Mouse (Mus musculus) right cerebral cortex, postnatal 14 days (tissue): ENCODE measurements around the gene Rnf186.
A peak's percentile ranks its signal among the peaks of the same experiment; 100 is the strongest.
"Not testable (repeated sequence)": the region's sequence is repeated elsewhere in the genome, so short reads cannot be mapped to it uniquely, and the experiment has no call there.

Experiments used
- DNase-seq: peaks from one replicate; pipeline ENCODE4 v3.0.0; 2022

Gene Rnf186

DNA sequence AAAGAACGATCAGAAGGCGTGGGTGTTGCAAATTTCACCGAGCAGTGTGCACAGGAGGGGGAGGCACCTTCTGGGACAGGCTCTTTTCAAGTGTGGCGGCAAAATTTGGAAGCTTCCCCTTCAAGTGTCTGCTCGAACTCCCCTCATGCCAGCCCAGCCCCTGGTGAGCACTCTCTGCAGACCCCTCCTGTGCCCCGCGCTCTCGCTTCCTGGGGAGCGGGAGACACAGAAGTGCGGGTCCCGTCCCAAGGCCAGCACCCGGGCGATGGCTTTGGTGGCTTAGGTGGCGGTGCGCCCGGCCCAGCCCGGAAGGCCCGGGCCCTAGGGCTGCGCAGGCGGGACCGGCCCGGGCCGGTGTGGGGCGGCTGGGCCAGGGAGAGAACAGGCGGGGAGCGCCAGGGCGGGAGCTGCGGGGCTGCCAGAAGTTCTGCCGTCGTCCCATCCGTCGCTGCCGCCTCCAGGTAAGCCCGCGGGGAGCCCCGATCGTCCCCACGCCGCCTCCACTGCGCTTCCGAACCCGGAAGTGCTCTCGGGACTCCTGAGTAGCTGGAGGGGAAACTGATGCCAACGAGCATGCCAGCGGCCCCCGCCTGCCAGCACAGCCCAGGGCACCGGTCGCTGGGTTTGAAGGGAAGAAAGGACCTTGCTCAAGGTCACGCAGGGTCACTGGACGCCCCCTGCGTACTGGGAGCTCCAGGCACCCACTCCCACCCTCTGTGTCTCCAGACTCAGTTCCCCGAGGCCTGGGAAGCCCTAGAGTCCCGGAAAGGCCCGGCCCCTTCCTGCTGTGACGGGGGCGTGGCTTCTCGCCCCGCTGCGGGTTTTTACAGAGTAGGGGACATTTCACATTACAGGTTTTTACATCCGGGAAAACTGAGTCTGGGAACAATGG is 6.2 kb downstream of the Rnf186 start, which contains the start of gene Tmco4:
Gene Tmco4 (plus strand): TSS at position 62 of the 892 bp plus-strand sequence.
- DNase-seq, result no peak

DNA sequence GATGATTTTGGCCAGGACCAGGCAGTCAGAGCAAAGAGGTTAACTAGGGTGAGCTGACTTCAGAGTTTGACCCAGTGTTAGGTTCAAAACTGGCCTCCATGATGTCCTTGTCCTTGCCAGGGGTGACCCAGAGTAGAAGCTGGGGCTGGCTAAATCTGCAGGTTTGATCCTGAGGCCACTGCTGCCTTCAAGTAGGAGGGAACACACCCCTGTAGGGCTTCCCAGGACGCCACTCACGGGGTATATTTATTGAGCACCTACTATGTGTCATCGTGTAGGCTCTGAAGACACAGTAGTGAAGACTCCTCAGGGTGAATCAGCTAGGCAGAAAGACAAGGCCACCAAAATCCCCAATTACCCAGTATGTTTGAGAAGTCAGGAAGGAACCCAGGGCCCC is 6.8 kb downstream of the Rnf186 start:
- no peak for DNase-seq

DNA sequence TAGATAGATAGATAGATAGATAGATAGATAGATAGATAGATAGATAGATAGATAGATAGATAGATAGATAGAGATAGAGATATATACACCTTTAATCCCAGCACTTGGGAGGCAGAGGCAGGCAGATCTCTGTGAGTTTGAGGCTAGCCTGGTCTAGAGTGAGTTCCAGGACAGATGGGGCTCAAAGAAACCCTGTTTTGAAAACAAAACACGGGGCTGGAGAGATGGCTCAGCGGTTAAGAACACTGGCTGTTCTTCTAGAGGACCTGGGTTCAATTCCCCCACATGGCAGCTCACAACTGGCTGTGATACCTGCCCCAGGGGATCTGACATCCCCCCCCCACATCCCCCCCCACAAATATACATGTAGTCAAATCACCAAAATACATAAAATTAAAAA is 7.6 kb downstream of the Rnf186 start:
- not testable (repeated sequence) for DNase-seq

- no peak for DNase-seq
These were observed 8.3 kb downstream of the Rnf186 start for GRCm38 (mm10) chr4:138975194-138975593.

DNA sequence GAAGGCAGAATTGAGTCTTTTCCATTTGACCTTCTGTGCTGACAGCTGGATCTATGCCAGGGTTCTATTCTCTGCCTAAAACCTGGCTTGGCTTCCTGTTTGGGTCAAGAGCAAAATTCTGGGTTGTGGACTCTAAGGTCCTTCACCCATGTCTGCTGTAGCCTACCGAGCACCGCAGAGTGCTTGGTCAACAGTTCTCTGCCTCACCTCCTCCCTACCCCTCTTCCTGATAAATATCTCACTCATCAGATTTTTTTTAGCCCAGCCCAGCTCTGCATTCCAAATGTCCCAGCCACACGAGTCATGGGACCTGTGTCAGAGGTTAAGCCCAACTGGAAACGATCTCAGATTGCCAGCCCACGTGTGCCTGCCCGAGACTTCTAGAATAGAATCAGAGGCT is 9.1 kb downstream of the Rnf186 start:
- no peak for DNase-seq

GRCm38 (mm10) chr4:138980021-138980420 is 13.1 kb downstream of the Rnf186 start:
- no peak for DNase-seq

DNA sequence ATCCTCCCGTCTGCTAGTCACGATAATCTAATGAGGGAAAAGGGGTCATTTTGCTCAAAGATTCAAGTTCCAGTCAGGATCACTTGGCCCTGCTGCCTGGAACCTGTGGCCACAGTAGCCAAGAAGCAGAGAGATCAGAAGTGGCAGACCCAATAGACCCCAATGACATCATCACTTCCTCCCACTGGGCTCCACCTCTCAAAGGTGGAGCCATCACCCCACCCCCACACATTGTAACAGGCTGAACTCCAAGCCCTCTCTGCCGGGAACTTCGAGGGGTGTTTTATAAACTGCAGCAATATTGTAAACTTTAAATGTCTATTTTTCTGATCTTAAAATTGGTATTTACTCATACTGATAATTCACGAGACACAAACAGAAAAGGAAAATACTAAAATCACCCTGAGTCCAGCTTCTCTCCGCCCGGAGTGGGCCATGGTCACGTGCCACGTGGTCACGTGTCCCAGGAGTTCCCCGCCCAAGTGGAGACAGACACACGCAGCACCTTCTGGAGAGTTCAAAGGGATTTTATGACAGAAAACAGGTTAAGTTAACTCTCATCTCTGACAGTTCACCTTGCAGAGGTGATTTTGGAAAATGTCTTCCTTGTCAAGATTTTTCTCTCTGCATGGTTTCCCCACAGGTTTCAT is 14.0 kb downstream of the Rnf186 start:
- no peak for DNase-seq

DNA sequence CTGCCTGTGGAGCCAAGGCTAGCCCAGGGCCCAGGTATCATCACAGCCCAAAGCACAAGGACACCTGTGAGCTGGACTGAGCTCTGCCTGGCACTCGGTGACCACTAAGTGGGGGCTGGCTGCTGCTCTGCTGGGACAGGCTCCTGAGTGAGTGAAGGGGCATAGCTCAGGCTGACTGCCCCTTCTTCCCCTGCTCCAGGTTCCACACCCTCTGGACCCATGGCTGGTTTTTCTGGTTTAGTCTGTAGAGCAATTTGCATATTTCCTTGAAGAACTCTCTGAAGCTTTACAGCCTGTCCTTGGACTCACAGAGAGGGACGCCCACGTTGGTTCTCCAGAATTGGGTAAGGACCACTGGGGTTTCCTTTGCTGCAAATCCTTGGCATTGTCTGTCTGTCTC is 16.5 kb downstream of the Rnf186 start:
- DNase-seq, result no peak

DNA sequence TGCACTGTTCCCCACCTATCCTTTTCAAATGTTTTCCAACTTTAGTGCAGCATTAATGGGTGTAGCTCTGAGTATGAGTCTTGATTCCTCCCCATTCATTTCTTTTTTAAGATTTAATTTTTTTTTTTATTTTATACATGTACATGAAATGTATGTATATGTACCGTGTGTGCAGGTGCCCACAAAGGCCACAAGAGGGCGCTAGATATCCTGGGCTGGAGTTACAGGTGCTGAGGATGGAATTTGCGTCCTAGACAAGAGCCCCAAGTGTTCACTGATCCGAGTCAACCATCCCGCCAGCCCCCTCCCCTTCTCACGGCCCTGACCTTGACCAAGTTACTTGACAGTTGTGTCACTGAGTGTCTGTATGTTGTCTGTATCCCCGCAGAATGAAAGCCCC is 17.8 kb downstream of the Rnf186 start:
- DNase-seq, result no peak

DNA sequence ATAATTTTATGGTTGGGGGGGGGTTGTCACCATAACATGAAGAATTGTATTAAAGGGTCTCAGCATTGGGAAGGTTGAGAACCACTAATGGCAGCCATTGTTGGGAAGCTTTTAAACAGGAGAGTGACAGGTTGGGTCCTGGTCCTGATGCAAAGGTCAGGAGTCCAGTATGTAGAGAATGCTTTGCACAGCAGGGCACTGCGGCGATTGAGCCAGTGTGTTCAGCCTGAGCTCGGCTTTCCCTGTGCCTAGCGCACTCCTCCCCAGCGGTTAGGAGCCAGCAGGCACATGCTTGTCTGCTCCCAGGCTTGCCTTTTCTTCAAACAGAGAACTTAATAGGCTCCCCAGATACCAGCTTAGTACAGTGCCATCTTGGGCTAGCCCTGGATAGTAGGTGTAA is 19.4 kb downstream of the Rnf186 start:
- DNase-seq, result no peak

- DNase-seq, result no peak
These were observed 27.5 kb downstream of the Rnf186 start for GRCm38 (mm10) chr4:138994389-138994788.

GRCm38 (mm10) chr4:138996410-138996809 is 29.5 kb downstream of the Rnf186 start:
- DNase-seq, result no peak

DNA sequence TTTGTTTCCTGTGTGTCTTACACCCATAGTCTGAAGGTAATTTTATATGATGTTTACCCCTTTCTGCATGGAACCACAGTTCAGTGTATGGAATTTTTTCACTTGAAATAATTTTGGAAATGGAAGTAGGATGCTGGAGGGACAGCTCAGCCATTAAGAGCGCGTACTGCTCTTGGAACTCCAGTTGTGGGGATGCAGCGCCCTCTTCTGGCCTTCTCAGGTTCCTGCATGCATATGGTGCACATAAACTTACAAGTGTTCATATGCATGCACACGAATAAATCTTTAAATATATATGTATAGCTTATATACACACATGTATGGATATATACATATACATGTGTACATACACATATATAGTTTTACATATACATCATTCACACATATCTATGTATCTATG is 30.2 kb downstream of the Rnf186 start:
- no peak for DNase-seq

DNA sequence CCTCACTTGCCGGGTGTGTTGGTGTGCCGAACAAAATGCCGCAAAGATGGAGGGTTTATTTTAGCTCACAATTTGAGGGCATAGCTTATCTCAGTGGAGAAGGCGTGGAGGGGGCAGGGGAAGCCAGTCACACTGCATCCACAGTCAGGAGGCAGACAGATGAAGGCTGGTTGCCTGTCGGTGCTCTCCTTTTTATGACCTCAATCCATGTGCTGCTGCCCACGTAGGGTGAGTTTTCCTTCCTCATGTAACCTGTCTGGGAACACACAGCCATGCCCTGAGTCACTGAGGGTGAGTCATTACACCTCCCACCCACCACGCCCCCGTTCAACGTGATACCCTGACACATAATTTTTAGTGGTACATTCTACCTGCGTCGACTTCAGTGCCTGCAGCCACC is 31.7 kb downstream of the Rnf186 start:
- no peak for DNase-seq

GRCm38 (mm10) chr4:139001026-139001425 is 34.1 kb downstream of the Rnf186 start:
- DNase-seq, result no peak

DNA sequence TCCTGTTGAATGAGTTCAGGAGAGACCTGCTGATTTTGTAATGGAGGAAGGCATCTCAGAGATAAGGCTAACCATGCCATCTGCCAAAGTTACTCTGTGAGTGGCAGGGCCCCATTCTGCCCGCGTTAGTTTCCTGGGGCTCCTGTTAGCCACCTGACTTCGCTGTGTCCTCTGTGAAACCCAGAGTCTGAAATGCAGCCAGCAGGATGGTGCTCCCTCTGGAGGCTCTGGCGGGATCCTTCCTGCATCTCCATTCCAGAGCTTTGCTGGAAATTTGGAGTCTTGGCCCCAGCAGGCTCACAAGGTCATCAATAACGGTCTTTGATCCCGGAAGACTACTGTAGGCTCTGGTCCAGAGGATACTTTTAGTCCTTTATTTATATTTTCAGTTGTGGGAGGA is 34.5 kb downstream of the Rnf186 start:
- peak; percentile 37 for DNase-seq

GRCm38 (mm10) chr4:139004067-139004466 is 37.2 kb downstream of the Rnf186 start:
- no peak for DNase-seq

- DNase-seq, result no peak
These were observed 38.3 kb downstream of the Rnf186 start for GRCm38 (mm10) chr4:139005214-139005613.

- no peak for DNase-seq
These were observed 40.4 kb downstream of the Rnf186 start for GRCm38 (mm10) chr4:139007353-139007752.

- no peak for DNase-seq
These were observed 41.1 kb downstream of the Rnf186 start for GRCm38 (mm10) chr4:139007981-139008536.

DNA sequence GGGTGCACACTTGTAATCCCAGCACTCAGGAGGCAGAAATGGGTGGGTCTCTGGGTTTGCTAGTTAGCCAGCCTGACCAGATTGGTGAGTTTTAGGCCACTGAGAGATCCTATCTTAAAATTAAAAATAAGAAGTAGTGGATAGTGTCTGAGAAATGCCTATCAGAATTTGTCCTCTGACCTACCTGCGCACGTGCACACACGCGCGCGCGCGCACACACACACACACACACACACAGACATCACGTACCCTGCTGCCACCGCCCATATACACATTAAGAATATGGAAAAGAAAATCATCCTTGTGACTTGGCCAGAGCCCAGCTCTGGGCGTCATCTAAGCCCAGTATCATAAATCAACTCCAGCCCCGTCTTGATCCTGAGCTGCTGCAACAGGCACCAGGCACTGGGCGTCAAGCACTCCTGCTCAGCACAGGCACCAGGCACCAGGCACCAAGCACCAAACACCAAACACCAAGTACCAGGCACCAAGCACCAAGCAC is 44.3 kb downstream of the Rnf186 start:
- DNase-seq, result no peak

DNA sequence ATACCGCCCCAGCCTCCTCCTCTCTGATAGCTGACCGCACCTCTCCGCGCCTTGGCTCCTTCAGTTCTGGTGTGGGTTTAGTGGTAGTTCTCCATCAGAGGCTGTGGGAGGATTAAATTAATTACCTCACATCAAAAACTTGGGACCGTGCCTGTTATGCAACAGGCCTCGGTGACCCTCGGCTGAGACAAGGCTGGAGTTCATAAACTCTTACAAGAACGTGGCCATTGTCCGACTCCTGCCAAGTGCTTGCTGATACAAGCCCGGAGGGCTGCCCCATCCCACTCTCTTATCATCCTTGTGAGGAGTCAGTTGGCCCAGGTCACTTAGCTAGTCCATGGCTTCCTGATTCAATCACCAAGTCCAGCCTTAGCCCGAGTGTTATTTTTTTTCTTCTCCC is 46.4 kb downstream of the Rnf186 start:
- no peak for DNase-seq

DNA sequence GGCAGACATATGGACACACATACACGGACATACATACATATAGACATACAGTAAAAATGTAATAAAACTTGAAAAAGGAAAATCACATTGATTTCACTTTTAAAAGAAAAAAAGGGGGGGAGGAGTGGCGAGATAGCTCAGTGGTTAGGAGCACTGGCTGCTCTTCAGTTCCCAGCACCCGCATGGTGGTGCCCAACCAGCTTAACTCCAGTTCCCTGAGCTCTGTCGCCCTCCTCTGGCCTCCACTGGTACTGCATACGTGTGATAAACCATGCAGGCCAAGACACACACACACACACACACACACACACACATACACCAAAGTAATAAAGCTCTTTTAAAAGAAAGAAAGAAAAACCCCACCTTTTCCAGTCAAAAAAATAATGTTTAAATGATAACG is 47.9 kb downstream of the Rnf186 start:
- DNase-seq, result no peak
